ENCODE assay signal across 9 mouse cellular contexts in the genomic region with DNA sequence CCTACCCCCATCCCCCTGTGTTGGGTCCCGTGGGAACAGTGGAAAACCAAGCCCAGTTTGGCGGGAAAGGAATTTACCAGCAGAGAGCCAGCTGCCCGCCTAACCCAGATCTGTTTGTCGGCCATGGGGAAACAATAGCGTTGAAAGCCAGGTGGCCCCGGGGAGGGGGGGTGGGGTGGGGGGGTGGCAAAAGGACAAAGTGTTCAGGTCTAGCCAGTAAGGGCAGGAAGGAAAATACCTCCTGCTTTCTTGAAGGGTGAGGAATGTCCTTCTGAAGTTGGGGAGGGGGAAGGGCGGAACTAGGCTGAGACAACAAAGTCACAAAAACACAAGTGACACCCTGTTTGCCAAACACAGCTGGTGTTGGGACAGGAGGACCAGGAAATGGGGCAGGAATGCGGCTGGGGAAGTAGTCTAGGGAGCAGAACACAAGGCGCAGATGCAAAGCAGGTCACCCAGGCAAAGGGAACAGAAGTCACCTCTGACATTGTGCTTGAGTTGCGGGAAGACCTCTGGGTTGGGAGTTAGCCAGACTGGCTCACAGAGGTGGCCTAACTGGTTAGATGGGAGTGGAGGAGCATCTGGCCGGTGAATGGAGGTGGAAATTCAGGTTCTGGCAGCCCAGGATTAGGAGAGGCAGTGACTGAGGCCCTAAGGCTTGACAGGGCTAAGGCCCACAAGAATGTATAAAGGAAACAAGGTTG. TPM values are rescaled to one million over a fixed set of nuclear protein-coding genes. Genes with fewer than 3 reads are reported as not detected.
DNase-seq lines count a peak whose midpoint lies in the region; ATAC-seq and TF ChIP-seq lines count a peak whose summit lies in the region.
"Had no signal": no experiment of that assay in that cellular context is flagged by ENCODE, and none has a peak within 500 bp of the region (broad histone marks: within the 10 kb centered on the region; RNA-seq: fewer than 3 reads in every experiment).

No protein-coding gene starts in this region.

- no peak for TF ChIP-seq CTCF in kidney, adult 2 months (conservative IDR thresholded peaks at IDR 0.05; ENCODE audit: insufficient read depth, insufficient read length, low read depth, low read length)

- H3K4me2 ChIP-seq in heart, embryonic 11.5 days = no peak overlapping the region
- no peak overlapping the region for H3K4me2 ChIP-seq in embryonic facial prominence, embryonic 13.5 days
- H3K4me2 ChIP-seq: liver, embryonic 13.5 days had no signal

- H3K27me3 ChIP-seq in heart, embryonic 11.5 days (ENCODE audit: control insufficient read depth, insufficient read depth, low read length) = no peaks in the 10 kb centered on the region
- H3K27me3 ChIP-seq in embryonic facial prominence, embryonic 13.5 days = no peaks in the 10 kb centered on the region
- H3K27me3 ChIP-seq in kidney, adult 2 months (replicated peaks; ENCODE audit: control insufficient read depth, insufficient read depth, low read length) = no peaks in the 10 kb centered on the region
- H3K27me3 ChIP-seq: liver, embryonic 13.5 days had no signal

- no peaks in the 10 kb centered on the region for H3K36me3 ChIP-seq in heart, embryonic 11.5 days (ENCODE audit: control insufficient read depth, insufficient read depth, low read length)
- peaks cover 17% of the 10 kb centered on the region for H3K36me3 ChIP-seq in embryonic facial prominence, embryonic 13.5 days
- H3K36me3 ChIP-seq in kidney, adult 2 months (ENCODE audit: control insufficient read depth, insufficient read depth, low read length) = no peaks in the 10 kb centered on the region
- H3K36me3 ChIP-seq: liver, embryonic 13.5 days had no signal

- no peak for ATAC-seq in heart, embryonic 11.5 days (replicated peaks; ENCODE audit: insufficient number of reproducible peaks, low FRiP score, low TSS enrichment)
- peak; percentile 62; the same call in 1 of the 2 replicates for ATAC-seq in embryonic facial prominence, embryonic 13.5 days (ENCODE audit: insufficient number of reproducible peaks, insufficient read depth, low FRiP score, low TSS enrichment, low read depth)
- ATAC-seq in megakaryocyte progenitor cell, adult 5-6 weeks (replicated peaks; ENCODE audit: poor library complexity) = no peak

- no peaks in the 10 kb centered on the region for H3K9me3 ChIP-seq in heart, embryonic 11.5 days (replicated peaks; ENCODE audit: control insufficient read depth, low read length)
- no peaks in the 10 kb centered on the region for H3K9me3 ChIP-seq in embryonic facial prominence, embryonic 13.5 days
- H3K9me3 ChIP-seq: liver, embryonic 13.5 days had no signal

- H3K4me3 ChIP-seq in heart, embryonic 11.5 days (ENCODE audit: low read depth, low read length) = no peak overlapping the region
- no peak overlapping the region for H3K4me3 ChIP-seq in embryonic facial prominence, embryonic 13.5 days
- no peak overlapping the region for H3K4me3 ChIP-seq in kidney, adult 2 months (ENCODE audit: insufficient read depth, low read depth, low read length)
- H3K4me3 ChIP-seq: liver, embryonic 13.5 days had no signal

- peak; percentile 98 for DNase-seq in heart, adult 11 months
- peak; percentile 84 for DNase-seq in kidney, adult 2 months
- peak; percentile 77 for DNase-seq in lung, postnatal 36 days
- no peak for DNase-seq in layer of hippocampus, adult 9-10 months (ENCODE audit: low spot score)
- DNase-seq in thymus, postnatal 36 days = no peak
- DNase-seq: liver, embryonic 13.5 days had no signal

- H3K27ac ChIP-seq in heart, embryonic 11.5 days (ENCODE audit: low read depth, low read length) = no peak overlapping the region
- peak overlapping the region; percentile 66 for H3K27ac ChIP-seq in embryonic facial prominence, embryonic 13.5 days
- peak overlapping the region; percentile 44 for H3K27ac ChIP-seq in kidney, adult 2 months (ENCODE audit: insufficient read depth, low read depth, low read length)
- H3K27ac ChIP-seq: liver, embryonic 13.5 days had no signal

- WGBS in heart, embryonic 11.5 days (ENCODE audit: insufficient replicate concordance) = 27% methylated on average over 11 of the region's 11 CpGs
- WGBS in embryonic facial prominence, embryonic 13.5 days = 29% methylated on average over 11 of the region's 11 CpGs
- WGBS in kidney, adult 2 months = 35% methylated on average over 11 of the region's 11 CpGs

- H3K4me1 ChIP-seq in heart, embryonic 11.5 days (ENCODE audit: control insufficient read depth, insufficient read depth, low read length) = peaks cover 4% of the 10 kb centered on the region; the same call in 1 of the 2 replicates
- H3K4me1 ChIP-seq in embryonic facial prominence, embryonic 13.5 days = peaks cover 15% of the 10 kb centered on the region
- peaks cover 5% of the 10 kb centered on the region for H3K4me1 ChIP-seq in kidney, adult 2 months (ENCODE audit: control insufficient read depth, insufficient read depth, low read length)
- H3K4me1 ChIP-seq: liver, embryonic 13.5 days had no signal

- TF ChIP-seq POLR2A in kidney, adult 2 months (IDR thresholded peaks at IDR 0.05; ENCODE audit: low read depth, low read length) = no peak

- H3K9ac ChIP-seq in heart, embryonic 11.5 days (ENCODE audit: low read depth, low read length) = no peak overlapping the region
- no peak overlapping the region for H3K9ac ChIP-seq in embryonic facial prominence, embryonic 13.5 days
- H3K9ac ChIP-seq: liver, embryonic 13.5 days had no signal

RNA-seq across cellular contexts. Expression of a gene that starts 31.7 kb away (rescaled TPM):
- 17.8 and 18.0 TPM in 2 replicates for polyA plus RNA-seq in heart, embryonic 11.5 days (2014; fragmentation: Nextera tagmentation; extraction: Ambion mirVana)
- 10.4 and 11.0 TPM in 2 replicates for polyA plus RNA-seq in embryonic facial prominence, embryonic 13.5 days (2015; fragmentation: Nextera tagmentation; extraction: Ambion mirVana)
- 0.31 and 0.77 TPM in 2 replicates for polyA plus RNA-seq in kidney, adult 2 months (2012; rRNA removed)
- 38.1 and 39.4 TPM in 2 replicates for total RNA-seq in megakaryocyte progenitor cell, adult 5-6 weeks (2015)
- 99.8 and 149 TPM in 2 replicates for total RNA-seq in megakaryocyte progenitor cell, adult 5-6 weeks (2017)

Comparison
In these comparisons a context has a peak if more than half of its experiments do, and no peak if none do; other contexts are left out.
1. DNase-seq: peak in heart, adult 11 months (single experiment), kidney, adult 2 months (single experiment) and lung, postnatal 36 days (single experiment); none in layer of hippocampus, adult 9-10 months (single experiment) and thymus, postnatal 36 days (0 of 2).